Mouse (Mus musculus) limb, embryonic 11.5 days (tissue): ENCODE results near the gene Pccb. TPM values are rescaled to one million over a fixed set of nuclear protein-coding genes. Genes with fewer than 3 reads are reported as not detected.

Experiments
- ATAC-seq: fragments of 200-750 bp; cut with Nextera tagmentation; 2 replicates; pipeline ENCODE4 v1.8.0; 2017; ENCODE audit warnings: low read depth; ENCODE audit not compliant: insufficient number of reproducible peaks, low FRiP score, low TSS enrichment
- DNase-seq: peaks from one replicate; pipeline ENCODE4 v3.0.0-alpha.2; 2015; ENCODE audit warnings: low spot score
- H3K27ac ChIP-seq: fragments of 300-500 bp; sonication (generic); replicated peaks from 2 replicates; pipeline ENCODE4 v1.5.1; 2014; ENCODE audit warnings: low read depth, mild to moderate bottlenecking, low read length
- H3K27me3 ChIP-seq: fragments of 300-500 bp; sonication (generic); 2 replicates; pipeline ENCODE4 v1.6.1; 2014; ENCODE audit warnings: mild to moderate bottlenecking, low read length, mixed read lengths; ENCODE audit not compliant: control insufficient read depth, insufficient read depth
- H3K36me3 ChIP-seq: fragments of 300-500 bp; sonication (generic); 2 replicates; pipeline ENCODE4 v1.6.1; 2014; ENCODE audit warnings: mild to moderate bottlenecking, low read length, moderate library complexity, mixed read lengths; ENCODE audit not compliant: control insufficient read depth, insufficient read depth
- H3K4me1 ChIP-seq: fragments of 300-500 bp; sonication (generic); 2 replicates; pipeline ENCODE4 v1.6.1; 2014; ENCODE audit warnings: low read length, mixed read lengths; ENCODE audit not compliant: control insufficient read depth, insufficient read depth
- H3K4me2 ChIP-seq: fragments of 300-500 bp; sonication (generic); 2 replicates; pipeline ENCODE4 v1.6.1; 2014; ENCODE audit warnings: low read depth, mild to moderate bottlenecking, moderate library complexity; ENCODE audit not compliant: severe bottlenecking
- H3K4me3 ChIP-seq: fragments of 300-500 bp; sonication (generic); 2 replicates; pipeline ENCODE4 v1.5.1; 2014; ENCODE audit warnings: low read depth, low read length
- H3K9ac ChIP-seq: fragments of 300-500 bp; sonication (generic); 2 replicates; pipeline ENCODE4 v1.6.1; 2014; ENCODE audit warnings: mild to moderate bottlenecking, low read length
- H3K9me3 ChIP-seq: fragments of 300-500 bp; sonication (generic); 2 replicates; pipeline ENCODE4 v1.6.1; 2016; ENCODE audit warnings: low read length; ENCODE audit not compliant: control insufficient read depth
- WGBS: fragments of 180-500 bp; shearing (Covaris S2); extraction: QIAGEN DNeasy Blood & Tissue Kit; methylation state at CpG from one replicate; pipeline ENCODE4 v1.1.7; 2014; 5-methylcytosine and 5-hydroxymethylcytosine counted together
- polyA plus RNA-seq: library from polyadenylated mRNA; unstranded; fragments of >200 nt; fragmentation: Nextera tagmentation; extraction: Ambion mirVana; gene quantifications from 2 replicates; pipeline ENCODE4 v1.2.1, GENCODE M21; 2014

Pccb gene
- polyA plus RNA-seq, result 15.1 and 15.4 TPM in 2 replicates

GRCm38 (mm10) chr9:101034448-101035098 lies at the start of gene Pccb:
TSS of gene Pccb (minus strand) at chr9:101034898.
- no peaks in the 10 kb centered on the region for H3K9me3 ChIP-seq
- no peaks in the 10 kb centered on the region for H3K27me3 ChIP-seq
- H3K27ac ChIP-seq, result peak within 1 kb of the TSS; percentile 92
- DNase-seq (peak; percentile 97), ATAC-seq (peak; percentile 98)
- H3K4me3 ChIP-seq, result peak within 1 kb of the TSS; percentile 41
- peaks cover 3% of the 10 kb centered on the region; the same call in 1 of the 2 replicates for H3K4me1 ChIP-seq
- H3K36me3 ChIP-seq, result no peaks in the 10 kb centered on the region
- peak within 1 kb of the TSS; percentile 64 for H3K9ac ChIP-seq
- under 1% methylated on average over 61 of the region's 61 CpGs for WGBS
- H3K4me2 ChIP-seq, result peak within 1 kb of the TSS; percentile 55

- H3K9ac ChIP-seq, result no peak overlapping the region
- H3K27me3 ChIP-seq, result no peaks in the 10 kb centered on the region
- WGBS, result 90% methylated on average over 3 of the region's 3 CpGs
- no peak overlapping the region for H3K4me3 ChIP-seq
- no peaks in the 10 kb centered on the region for H3K36me3 ChIP-seq
- H3K4me2 ChIP-seq, result no peak overlapping the region
- no peak overlapping the region for H3K27ac ChIP-seq
- no peaks in the 10 kb centered on the region for H3K9me3 ChIP-seq
- ATAC-seq (no peak), DNase-seq (no peak)
- H3K4me1 ChIP-seq, result peaks cover 7% of the 10 kb centered on the region; the same call in 1 of the 2 replicates
These were observed 49.0 kb upstream of the Pccb start for GRCm38 (mm10) chr9:101083728-101084127.

- Histone ChIP-seq H3K4me1 (peaks cover 19% of the 10 kb centered on the region), H3K4me3 (no peak overlapping the region), H3K27ac (no peak overlapping the region), H3K4me2 (no peak overlapping the region), H3K9ac (no peak overlapping the region), H3K27me3 (no peaks in the 10 kb centered on the region), H3K9me3 (no peaks in the 10 kb centered on the region), H3K36me3 (no peaks in the 10 kb centered on the region)
- ATAC-seq (no peak), DNase-seq (no peak)
- WGBS, result 77% methylated on average over 3 of the region's 3 CpGs
These were observed 45.5 kb upstream of the Pccb start for GRCm38 (mm10) chr9:101080046-101080685.

DNA sequence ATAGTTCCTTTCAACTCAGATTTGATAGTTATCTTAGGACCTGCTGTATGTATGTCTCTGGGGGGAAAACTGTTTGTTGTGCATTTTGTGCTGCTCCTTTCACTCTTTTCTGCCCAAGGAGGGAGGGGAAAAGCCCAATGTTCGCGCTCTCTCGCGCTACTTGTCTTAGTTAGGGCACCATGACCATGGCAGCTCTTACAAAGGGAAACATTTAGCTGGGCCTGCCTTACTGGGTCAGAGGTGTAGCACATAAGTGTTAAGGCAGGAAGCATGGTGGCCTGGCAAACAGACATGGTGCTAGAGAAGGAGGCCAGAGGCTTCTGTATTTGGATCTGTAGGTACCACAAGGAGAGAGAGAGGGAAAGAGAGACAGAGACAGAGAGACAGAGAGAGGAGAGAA lies 43.9 kb upstream of the Pccb start:
- DNase-seq (no peak), ATAC-seq (no peak)
- no peaks in the 10 kb centered on the region for H3K36me3 ChIP-seq
- no peaks in the 10 kb centered on the region for H3K27me3 ChIP-seq
- no peaks in the 10 kb centered on the region for H3K9me3 ChIP-seq
- peaks cover 19% of the 10 kb centered on the region for H3K4me1 ChIP-seq
- 88% methylated on average over 4 of the region's 4 CpGs for WGBS
- H3K4me2 ChIP-seq, result peak overlapping the region; percentile 10
- H3K4me3 ChIP-seq, result no peak overlapping the region; the same call in 1 of the 2 replicates
- no peak overlapping the region for H3K9ac ChIP-seq
- no peak overlapping the region for H3K27ac ChIP-seq

- H3K4me1 ChIP-seq, result peaks cover 19% of the 10 kb centered on the region
- no peak overlapping the region for H3K27ac ChIP-seq
- ATAC-seq, result no peak
- peak overlapping the region; percentile 97 for H3K4me3 ChIP-seq
- H3K9ac ChIP-seq, result no peak overlapping the region
- no peaks in the 10 kb centered on the region for H3K27me3 ChIP-seq
- no peaks in the 10 kb centered on the region for H3K36me3 ChIP-seq
- no peak for DNase-seq
- no peaks in the 10 kb centered on the region for H3K9me3 ChIP-seq
- H3K4me2 ChIP-seq, result peak overlapping the region; percentile 87
These were observed 42.8 kb upstream of the Pccb start for GRCm38 (mm10) chr9:101077486-101077885.

- peak overlapping the region; percentile 87 for H3K4me2 ChIP-seq
- no peak overlapping the region for H3K27ac ChIP-seq
- H3K36me3 ChIP-seq, result no peaks in the 10 kb centered on the region
- H3K9me3 ChIP-seq, result no peaks in the 10 kb centered on the region
- 2% methylated on average over 18 of the region's 18 CpGs for WGBS
- H3K4me3 ChIP-seq, result peak overlapping the region; percentile 97
- DNase-seq (no peak), ATAC-seq (no peak)
- peaks cover 19% of the 10 kb centered on the region for H3K4me1 ChIP-seq
- no peaks in the 10 kb centered on the region for H3K27me3 ChIP-seq
- peak overlapping the region; percentile 97 for H3K9ac ChIP-seq
These were observed 41.6 kb upstream of the Pccb start for GRCm38 (mm10) chr9:101076095-101076875.

GRCm38 (mm10) chr9:101075694-101076093 lies 41.0 kb upstream of the Pccb start:
- Histone ChIP-seq H3K4me3 (peak overlapping the region; percentile 97), H3K9ac (peak overlapping the region; percentile 97), H3K9me3 (no peaks in the 10 kb centered on the region), H3K4me2 (peak overlapping the region; percentile 87), H3K27ac (no peak overlapping the region), H3K36me3 (no peaks in the 10 kb centered on the region), H3K27me3 (no peaks in the 10 kb centered on the region), H3K4me1 (peaks cover 19% of the 10 kb centered on the region)
- ATAC-seq (no peak), DNase-seq (no peak)
- WGBS, result under 1% methylated on average over 8 of the region's 8 CpGs

DNA sequence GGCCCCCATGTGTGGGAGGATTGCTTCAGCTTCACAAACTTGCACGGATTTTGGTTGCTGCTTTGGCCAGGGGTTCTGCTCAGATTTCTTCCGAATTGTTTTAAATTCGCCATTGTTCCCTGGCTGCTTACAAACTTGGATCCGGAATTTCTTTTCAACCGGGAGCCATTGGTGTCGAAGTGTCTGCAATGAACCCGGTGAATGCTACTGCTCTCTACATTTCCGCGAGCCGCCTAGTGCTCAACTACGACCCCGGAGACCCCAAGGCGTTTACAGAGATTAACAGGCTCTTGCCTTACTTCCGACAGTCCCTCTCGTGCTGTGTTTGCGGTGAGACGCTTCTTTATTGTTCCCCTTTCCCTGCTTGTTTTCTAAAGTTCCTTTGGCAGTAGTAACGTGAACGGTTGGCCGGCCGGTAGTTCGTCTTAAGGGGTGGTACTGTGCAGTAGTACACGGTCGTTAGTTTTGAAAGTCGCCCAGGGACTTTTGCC lies 40.4 kb upstream of the Pccb start:
- Histone ChIP-seq H3K4me3 (peak overlapping the region; percentile 97), H3K4me2 (peak overlapping the region; percentile 87), H3K9ac (peak overlapping the region; percentile 97), H3K9me3 (no peaks in the 10 kb centered on the region), H3K4me1 (peaks cover 19% of the 10 kb centered on the region), H3K36me3 (no peaks in the 10 kb centered on the region), H3K27me3 (no peaks in the 10 kb centered on the region), H3K27ac (peak overlapping the region; percentile 97)
- peak; percentile 72 for DNase-seq
- no peak for ATAC-seq
- 0% methylated on average over 25 of the region's 25 CpGs for WGBS
